Mouse (Mus musculus) liver, adult 2 months (tissue): ENCODE measurements at regions not wholly inside any gene's neighbourhood (a gene's known extent, or its start where the extent isn't known, plus 50 kb on each side); places are given as distances from the start of the nearest gene placed in this dataset.

Source experiments
- DNase-seq: peaks from one replicate; pipeline ENCODE4 v3.0.0-alpha.2; 2011; ENCODE audit warnings: low read depth, low spot score; ENCODE audit errors: extremely low read depth
- H3K27ac ChIP-seq: fragments of 200-500 bp; replicated peaks from 2 replicates; pipeline ENCODE4 v1.5.1; 2012; ENCODE audit warnings: low read depth, mild to moderate bottlenecking, control low read depth, inconsistent platforms, low read length; ENCODE audit not compliant: insufficient read depth
- H3K27me3 ChIP-seq: fragments of 200-500 bp; 2 replicates; pipeline ENCODE4 v1.6.1; 2012; ENCODE audit warnings: mild to moderate bottlenecking, moderate library complexity, low read length, inconsistent platforms; ENCODE audit not compliant: control insufficient read depth, insufficient read depth
- H3K36me3 ChIP-seq: fragments of 200-500 bp; 2 replicates; pipeline ENCODE4 v1.6.1; 2012; ENCODE audit warnings: low read length, inconsistent platforms; ENCODE audit not compliant: control insufficient read depth, insufficient read depth
- H3K4me1 ChIP-seq: fragments of 200-500 bp; 2 replicates; pipeline ENCODE4 v1.6.1; 2011; ENCODE audit warnings: low read length; ENCODE audit not compliant: control insufficient read depth, insufficient read depth
- H3K4me3 ChIP-seq: fragments of 200-500 bp; 2 replicates; pipeline ENCODE4 v1.5.1; 2011; ENCODE audit warnings: low read depth, mild to moderate bottlenecking, control low read depth, low read length, moderate library complexity; ENCODE audit not compliant: insufficient read depth
- H3K79me2 ChIP-seq: fragments of 200-500 bp; 2 replicates; pipeline ENCODE4 v1.6.1; 2012; ENCODE audit warnings: inconsistent platforms, mild to moderate bottlenecking, low read length, moderate library complexity; ENCODE audit not compliant: control insufficient read depth, insufficient read depth
- H3K9ac ChIP-seq: fragments of 200-500 bp; 2 replicates; pipeline ENCODE4 v1.6.1; 2012; ENCODE audit warnings: low read depth, mild to moderate bottlenecking, control low read depth, inconsistent platforms, low read length
- CTCF ChIP-seq: fragments of 200-500 bp; IDR thresholded peaks from 2 replicates; pipeline ENCODE4 v1.5.1; 2011; ENCODE audit warnings: low read depth, low read length, control low read depth
- POLR2A ChIP-seq: fragments of 200-500 bp; IDR thresholded peaks from 2 replicates; pipeline ENCODE4 v1.6.1; 2011; ENCODE audit warnings: low read length, control low read depth; ENCODE audit not compliant: insufficient read depth; ENCODE audit errors: extremely low read depth
- WGBS: fragments of 180-500 bp; shearing (Covaris S2); methylation state at CpG from one replicate; pipeline ENCODE4 v1.1.7; 2018; 5-methylcytosine and 5-hydroxymethylcytosine counted together

GRCm38 (mm10) chr11:18165609-18166347 lies 212.1 kb upstream of the Etaa1 start:
- Histone ChIP-seq H3K9ac (no peak overlapping the region), H3K27me3 (no peaks in the 10 kb centered on the region), H3K36me3 (no peaks in the 10 kb centered on the region), H3K4me3 (no peak overlapping the region), H3K4me1 (no peaks in the 10 kb centered on the region), H3K79me2 (no peaks in the 10 kb centered on the region), H3K27ac (no peak overlapping the region)
- TF ChIP-seq CTCF (no peak), POLR2A (no peak)
- no peak for DNase-seq
- WGBS = 73% methylated on average over 4 of the region's 4 CpGs

DNA sequence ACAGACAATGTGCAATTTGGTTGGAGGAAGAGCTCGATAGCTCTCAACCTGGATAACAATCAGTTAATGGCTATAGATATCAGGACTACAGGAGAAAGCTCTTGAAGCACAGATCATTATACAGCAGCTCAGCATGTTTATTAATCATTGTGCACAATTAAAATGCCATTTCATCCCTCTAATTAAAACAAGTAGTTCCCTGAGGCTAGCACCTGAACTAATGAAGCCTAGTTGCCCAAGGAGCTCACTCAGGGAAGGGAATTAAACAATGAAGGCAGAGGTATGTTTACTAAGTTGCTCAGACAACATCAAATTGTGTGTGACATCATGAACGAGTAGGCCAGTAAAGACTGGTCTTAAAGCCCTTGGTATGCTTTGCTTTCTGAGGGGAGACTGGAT lies 210.3 kb upstream of the Etaa1 start:
- no peak overlapping the region for H3K4me3 ChIP-seq
- H3K9ac ChIP-seq = no peak overlapping the region
- TF ChIP-seq POLR2A (no peak), CTCF (no peak)
- DNase-seq = no peak
- WGBS = 47% methylated on average over 2 of the region's 2 CpGs
- no peaks in the 10 kb centered on the region for H3K36me3 ChIP-seq
- H3K27ac ChIP-seq = no peak overlapping the region
- no peaks in the 10 kb centered on the region for H3K4me1 ChIP-seq
- no peaks in the 10 kb centered on the region for H3K27me3 ChIP-seq
- no peaks in the 10 kb centered on the region for H3K79me2 ChIP-seq

DNA sequence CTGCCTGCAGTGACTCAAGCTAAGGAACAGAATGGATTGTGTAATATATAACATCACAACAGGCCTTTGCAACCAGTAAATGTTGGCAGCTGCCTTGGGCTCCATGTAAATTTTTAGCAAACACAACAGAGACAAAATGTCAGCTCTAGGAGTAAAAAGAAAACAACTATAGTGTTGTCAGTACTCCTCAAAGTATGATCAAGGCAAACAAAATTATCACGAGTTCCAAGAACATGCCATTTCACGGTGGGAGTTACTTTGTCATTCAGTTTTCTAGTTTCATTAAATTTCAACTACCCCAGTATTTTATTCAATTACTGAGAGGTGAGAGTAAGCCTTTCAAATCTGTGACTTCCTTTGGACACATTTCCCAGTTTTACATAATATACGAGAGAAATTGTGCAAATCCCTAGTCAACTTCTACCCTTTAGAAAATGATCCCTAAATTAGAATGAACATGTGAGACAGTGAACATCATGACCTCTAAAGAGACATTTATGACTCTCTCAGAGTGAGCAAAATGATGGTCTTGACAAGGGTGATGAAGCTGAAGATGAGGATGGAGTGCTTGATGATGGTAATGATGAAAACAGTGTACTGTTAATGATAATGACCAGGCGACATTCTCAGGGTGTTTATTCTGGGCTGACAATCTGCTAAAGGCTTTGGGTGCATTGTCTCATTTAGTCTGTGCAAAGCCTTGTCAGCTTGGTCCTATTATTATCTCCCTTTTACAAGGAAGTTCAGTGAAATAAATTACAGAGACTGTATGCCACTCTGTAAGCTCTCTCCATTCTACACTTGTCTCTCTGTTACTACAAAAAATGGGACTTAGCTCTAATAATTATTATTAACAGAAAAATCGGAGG lies 209.7 kb upstream of the Etaa1 start:
- Histone ChIP-seq H3K4me1 (no peaks in the 10 kb centered on the region), H3K36me3 (no peaks in the 10 kb centered on the region), H3K27ac (no peak overlapping the region), H3K9ac (no peak overlapping the region), H3K27me3 (no peaks in the 10 kb centered on the region), H3K79me2 (no peaks in the 10 kb centered on the region), H3K4me3 (no peak overlapping the region)
- DNase-seq = no peak
- no peak for TF ChIP-seq CTCF
- no peak for TF ChIP-seq POLR2A
- WGBS = 82% methylated on average over 5 of the region's 5 CpGs

- 82% methylated on average over 4 of the region's 4 CpGs for WGBS
- DNase-seq = no peak
- no peaks in the 10 kb centered on the region for H3K27me3 ChIP-seq
- no peaks in the 10 kb centered on the region for H3K79me2 ChIP-seq
- H3K27ac ChIP-seq = no peak overlapping the region
- H3K9ac ChIP-seq = no peak overlapping the region
- H3K4me3 ChIP-seq = no peak overlapping the region
- no peak for TF ChIP-seq CTCF
- TF ChIP-seq POLR2A = no peak
- no peaks in the 10 kb centered on the region for H3K4me1 ChIP-seq
- no peaks in the 10 kb centered on the region for H3K36me3 ChIP-seq
Measured at GRCm38 (mm10) chr11:18156506-18156905, 202.8 kb upstream of the Etaa1 start.

DNA sequence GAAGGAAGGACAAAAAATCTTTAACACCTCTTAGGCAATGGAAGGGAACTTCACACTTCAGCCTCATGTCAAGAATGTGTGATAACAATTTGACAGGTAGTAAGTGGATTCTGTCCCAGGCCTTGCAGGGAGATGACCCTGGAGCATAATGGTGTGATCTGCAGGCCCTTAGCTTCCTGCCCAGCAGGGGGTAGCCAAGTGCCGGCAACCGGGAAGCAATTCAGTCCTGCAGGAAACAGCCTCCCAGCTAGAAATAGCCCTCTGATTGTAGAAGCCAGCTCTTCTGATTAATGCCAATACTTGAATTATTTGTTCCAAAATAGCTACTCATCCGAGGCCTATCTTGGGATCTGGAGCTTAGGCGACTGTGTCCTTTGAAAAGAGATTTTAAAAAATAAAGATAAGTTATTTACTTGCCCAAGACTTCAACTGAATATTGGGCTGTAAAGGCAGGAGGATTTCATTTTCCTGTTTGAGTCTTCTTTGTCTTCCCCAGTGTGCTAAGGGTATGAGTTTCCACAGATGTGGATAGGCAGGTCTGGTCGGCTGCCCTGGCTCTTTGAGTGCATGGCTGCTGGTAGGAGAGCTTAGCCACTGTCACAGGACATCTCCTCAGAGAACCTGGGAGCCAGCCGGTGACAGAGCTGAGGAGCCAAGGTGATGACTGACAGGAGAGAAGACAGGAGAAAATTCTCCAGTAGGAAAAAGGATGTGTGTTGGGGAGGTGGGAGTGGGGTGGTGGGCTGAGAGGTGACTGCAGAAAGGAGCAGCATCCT lies 198.3 kb upstream of the Etaa1 start:
- Histone ChIP-seq H3K4me3 (no peak overlapping the region), H3K79me2 (no peaks in the 10 kb centered on the region), H3K27me3 (no peaks in the 10 kb centered on the region)

More for the DNA sequence above, 198.3 kb upstream of the Etaa1 start:
- TF ChIP-seq POLR2A = no peak
- TF ChIP-seq CTCF = peak; percentile 75
- Histone ChIP-seq H3K9ac (no peak overlapping the region), H3K27ac (no peak overlapping the region), H3K36me3 (no peaks in the 10 kb centered on the region), H3K4me1 (no peaks in the 10 kb centered on the region)
- DNase-seq = peak; percentile 16
- WGBS = 22% methylated on average over 6 of the region's 6 CpGs
